Mouse (Mus musculus) kidney, postnatal 0 days (tissue): ENCODE measurements at regions not wholly inside any gene's neighbourhood (a gene's known extent, or its start where the extent isn't known, plus 50 kb on each side); places are given as distances from the start of the nearest gene placed in this dataset.

Experiments
- ATAC-seq: fragments of 200-750 bp; cut with Nextera tagmentation; replicated peaks from 2 replicates; pipeline ENCODE4 v1.8.0; 2017; ENCODE audit warnings: low read depth, moderate number of reproducible peaks, moderate TSS enrichment, moderate library complexity; ENCODE audit not compliant: low FRiP score
- DNase-seq: peaks from one replicate; pipeline ENCODE4 v3.0.0-alpha.2; 2016; ENCODE audit warnings: low spot score
- H3K27ac ChIP-seq: fragments of 300-500 bp; sonication (generic); 2 replicates; pipeline ENCODE4 v1.5.1; 2014; ENCODE audit warnings: mild to moderate bottlenecking
- H3K27me3 ChIP-seq: fragments of 300-500 bp; sonication (generic); 2 replicates; pipeline ENCODE4 v1.6.1; 2014; ENCODE audit warnings: low read length, mixed read lengths; ENCODE audit not compliant: insufficient read depth
- H3K36me3 ChIP-seq: fragments of 300-500 bp; sonication (generic); 2 replicates; pipeline ENCODE4 v1.6.1; 2014; ENCODE audit warnings: low read length, mixed read lengths; ENCODE audit not compliant: insufficient read depth
- H3K4me1 ChIP-seq: fragments of 300-500 bp; sonication (generic); replicated peaks from 2 replicates; pipeline ENCODE4 v1.6.1; 2014; ENCODE audit warnings: antibody characterized with exemption, low read length, mixed read lengths; ENCODE audit not compliant: insufficient read depth
- H3K4me2 ChIP-seq: fragments of 300-500 bp; sonication (generic); 2 replicates; pipeline ENCODE4 v1.6.1; 2014; ENCODE audit warnings: mild to moderate bottlenecking, low read length, moderate library complexity, mixed read lengths
- H3K4me3 ChIP-seq: fragments of 300-500 bp; sonication (generic); replicated peaks from 2 replicates; pipeline ENCODE4 v1.5.1; 2014; ENCODE audit warnings: low read depth, low read length
- H3K9ac ChIP-seq: fragments of 300-500 bp; sonication (generic); 2 replicates; pipeline ENCODE4 v1.6.1; 2014; ENCODE audit warnings: low read depth, low read length
- H3K9me3 ChIP-seq: fragments of 300-500 bp; sonication (generic); replicated peaks from 2 replicates; pipeline ENCODE4 v1.6.1; 2016; ENCODE audit warnings: low read length, inconsistent platforms, mixed read lengths
- CTCF ChIP-seq: IDR thresholded peaks from 2 replicates; pipeline ENCODE4 v1.5.1; 2016; ENCODE audit warnings: antibody characterized with exemption, low read depth, mild to moderate bottlenecking, moderate library complexity
- WGBS: fragments of 180-500 bp; shearing (Covaris S2); extraction: QIAGEN DNeasy Blood & Tissue Kit; methylation state at CpG from one replicate; pipeline ENCODE4 v1.1.7; 2014; 5-methylcytosine and 5-hydroxymethylcytosine counted together

GRCm38 (mm10) chr6:98731010-98731530 is 388.5 kb upstream of the Gm765 start:
- Histone ChIP-seq H3K4me1 (no peaks in the 10 kb centered on the region), H3K9ac (no peak overlapping the region), H3K36me3 (no peaks in the 10 kb centered on the region), H3K4me2 (no peak overlapping the region), H3K4me3 (no peak overlapping the region), H3K9me3 (no peaks in the 10 kb centered on the region), H3K27me3 (no peaks in the 10 kb centered on the region), H3K27ac (no peak overlapping the region)
- TF ChIP-seq CTCF: no peak
- ATAC-seq: no peak
- DNase-seq: no peak

GRCm38 (mm10) chr6:98726605-98727144 is 384.1 kb upstream of the Gm765 start:
- Histone ChIP-seq H3K36me3 (no peaks in the 10 kb centered on the region), H3K4me1 (no peaks in the 10 kb centered on the region), H3K27ac (no peak overlapping the region), H3K4me2 (no peak overlapping the region), H3K4me3 (no peak overlapping the region), H3K27me3 (no peaks in the 10 kb centered on the region), H3K9me3 (no peaks in the 10 kb centered on the region), H3K9ac (no peak overlapping the region)
- no peak for DNase-seq
- TF ChIP-seq CTCF: no peak
- no peak for ATAC-seq
- WGBS: 63% methylated on average over 5 of the region's 5 CpGs

- TF ChIP-seq CTCF: no peak
- Histone ChIP-seq H3K27me3 (no peaks in the 10 kb centered on the region), H3K4me1 (no peaks in the 10 kb centered on the region), H3K27ac (no peak overlapping the region), H3K4me3 (no peak overlapping the region), H3K9me3 (no peaks in the 10 kb centered on the region), H3K4me2 (no peak overlapping the region), H3K36me3 (no peaks in the 10 kb centered on the region), H3K9ac (no peak overlapping the region)
- DNase-seq: no peak
- ATAC-seq: no peak
- WGBS: 53% methylated on average over 14 of the region's 14 CpGs
These were observed 362.5 kb upstream of the Gm765 start for GRCm38 (mm10) chr6:98704887-98705622.

GRCm38 (mm10) chr6:98697571-98697970 is 355.0 kb upstream of the Gm765 start:
- DNase-seq (no peak), ATAC-seq (no peak)
- Histone ChIP-seq H3K4me3 (no peak overlapping the region), H3K27me3 (no peaks in the 10 kb centered on the region), H3K4me2 (no peak overlapping the region), H3K27ac (no peak overlapping the region), H3K9ac (no peak overlapping the region), H3K36me3 (no peaks in the 10 kb centered on the region), H3K4me1 (no peaks in the 10 kb centered on the region), H3K9me3 (no peaks in the 10 kb centered on the region)
- no peak for TF ChIP-seq CTCF
- WGBS: 87% methylated on average over 7 of the region's 7 CpGs

- Histone ChIP-seq H3K36me3 (no peaks in the 10 kb centered on the region), H3K9ac (no peak overlapping the region), H3K4me3 (no peak overlapping the region), H3K27ac (no peak overlapping the region), H3K4me2 (no peak overlapping the region), H3K9me3 (no peaks in the 10 kb centered on the region), H3K27me3 (no peaks in the 10 kb centered on the region), H3K4me1 (no peaks in the 10 kb centered on the region)
- WGBS: 76% methylated on average over 8 of the region's 8 CpGs
- ATAC-seq (no peak), DNase-seq (no peak)
- no peak for TF ChIP-seq CTCF
These were observed 350.9 kb upstream of the Gm765 start for GRCm38 (mm10) chr6:98693411-98693810.

GRCm38 (mm10) chr6:98690133-98690532 is 347.6 kb upstream of the Gm765 start:
- DNase-seq (no peak), ATAC-seq (no peak)
- 42% methylated on average over 9 of the region's 9 CpGs for WGBS
- H3K36me3 ChIP-seq: no peaks in the 10 kb centered on the region
- H3K9me3 ChIP-seq: no peaks in the 10 kb centered on the region
- H3K4me3 ChIP-seq: no peak overlapping the region
- H3K27ac ChIP-seq: no peak overlapping the region
- no peaks in the 10 kb centered on the region for H3K4me1 ChIP-seq
- no peak overlapping the region for H3K4me2 ChIP-seq
- no peak for TF ChIP-seq CTCF
- H3K27me3 ChIP-seq: no peaks in the 10 kb centered on the region
- H3K9ac ChIP-seq: no peak overlapping the region
